ENCODE assay signal across 10 mouse cellular contexts in genomic region chr10:76873948-76874347, GRCm38 (mm10).
DNase-seq lines count a peak whose midpoint lies in the region; TF ChIP-seq lines count a peak whose summit lies in the region.
"Had no signal": no experiment of that assay in that cellular context is flagged by ENCODE, and none has a peak within 500 bp of the region (broad histone marks: within the 10 kb centered on the region; RNA-seq: fewer than 3 reads in every experiment).

No protein-coding gene starts in this region.

- H3K4me3 ChIP-seq in layer of hippocampus, adult 2 months, result no peak overlapping the region

- DNase-seq in adrenal gland, postnatal 14 days, result peak; percentile 32
- no peak for DNase-seq in adrenal gland, adult 8-10 months
- peak in 1 of 2 experiments; percentile 34 for DNase-seq in layer of hippocampus, adult 2 months (ENCODE audit: low spot score in 2 of 2)
- no peak for DNase-seq in layer of hippocampus, postnatal 25 days (ENCODE audit: extremely low spot score in 1 of 2, low spot score in 1 of 2)
- peak; percentile 63 to 65 for DNase-seq in cerebellum, postnatal 36 days
- peak; percentile 51 to 56 for DNase-seq in right cerebral cortex, adult 2 months (ENCODE audit: low spot score in 2 of 2)
- DNase-seq in thymus, postnatal 36 days, result no peak
- DNase-seq in spleen, postnatal 14 days (ENCODE audit: low spot score in 2 of 2), result no peak
- DNase-seq: kidney, adult 9 months had no signal

- peak; percentile 24 for TF ChIP-seq CTCF in layer of hippocampus, adult 2 months (conservative IDR thresholded peaks at IDR 0.05)

- peak overlapping the region; percentile 67; the same call in 1 of the 2 replicates for H3K27ac ChIP-seq in layer of hippocampus, adult 2 months
- H3K27ac ChIP-seq: liver, embryonic 14.5 days had no signal

Comparison
In these comparisons a context has a peak if more than half of its experiments do, and no peak if none do; other contexts are left out.
1. DNase-seq: peak in adrenal gland, postnatal 14 days (single experiment), cerebellum, postnatal 36 days (2 of 2) and right cerebral cortex, adult 2 months (2 of 2); none in adrenal gland, adult 8-10 months (single experiment), layer of hippocampus, postnatal 25 days (0 of 2), thymus, postnatal 36 days (0 of 2) and spleen, postnatal 14 days (0 of 2).